Mouse (Mus musculus): ENCODE results near the gene Usp21. TPM values are rescaled to one million over a fixed set of nuclear protein-coding genes. Genes with fewer than 3 reads are reported as not detected.

The Usp21 gene
- polyA plus RNA-seq, 1 experiment from 2014 or later, result 127 TPM

- Histone ChIP-seq H3K4me2 (peak overlapping the region; percentile 59), H3K27me3 (no peaks in the 10 kb centered on the region), H3K4me1 (peaks cover 26% of the 10 kb centered on the region), H3K36me3 (peaks cover 24% of the 10 kb centered on the region), H3K9me3 (no peaks in the 10 kb centered on the region), H3K27ac (peak overlapping the region; percentile 93), H3K9ac (0 out of 2 replicates have a peak overlapping the region, but pooled peaks have one; percentile 46), H3K4me3 (peak overlapping the region; percentile 28)
- WGBS, result 2% methylated on average over 8 of the region's 8 CpGs
- ATAC-seq (ENCODE audit: insufficient number of reproducible peaks, insufficient read depth, low FRiP score, low TSS enrichment, low read depth), result peak; percentile 77
Measured at GRCm38 (mm10) chr1:171262594-171263130, 25.1 kb downstream of the Usp21 start.

- Histone ChIP-seq H3K27me3 (no peaks in the 10 kb centered on the region), H3K4me2 (no peak overlapping the region), H3K27ac (no peak overlapping the region), H3K4me3 (no peak overlapping the region), H3K4me1 (peaks cover 26% of the 10 kb centered on the region), H3K36me3 (peaks cover 45% of the 10 kb centered on the region), H3K9ac (no peak overlapping the region), H3K9me3 (no peaks in the 10 kb centered on the region)
- no peak for ATAC-seq (ENCODE audit: insufficient number of reproducible peaks, insufficient read depth, low FRiP score, low TSS enrichment, low read depth)
- WGBS, result 80% methylated on average over 3 of the region's 3 CpGs
Measured at GRCm38 (mm10) chr1:171260316-171260715, 27.5 kb downstream of the Usp21 start.

- WGBS, result 88% methylated on average over 17 of the region's 17 CpGs
- H3K4me1 ChIP-seq, result peaks cover 27% of the 10 kb centered on the region
- no peaks in the 10 kb centered on the region for H3K27me3 ChIP-seq
- H3K4me3 ChIP-seq, result no peak overlapping the region
- no peak overlapping the region for H3K4me2 ChIP-seq
- no peak for ATAC-seq (ENCODE audit: insufficient number of reproducible peaks, insufficient read depth, low FRiP score, low TSS enrichment, low read depth)
- H3K27ac ChIP-seq, result no peak overlapping the region
- no peak overlapping the region for H3K9ac ChIP-seq
- H3K9me3 ChIP-seq, result no peaks in the 10 kb centered on the region
- peaks cover 56% of the 10 kb centered on the region for H3K36me3 ChIP-seq
Measured at GRCm38 (mm10) chr1:171258921-171259320, 28.9 kb downstream of the Usp21 start.

GRCm38 (mm10) chr1:171257781-171258180, 30.0 kb downstream of the Usp21 start:
- no peaks in the 10 kb centered on the region for H3K9me3 ChIP-seq
- peaks cover 32% of the 10 kb centered on the region for H3K4me1 ChIP-seq
- no peak overlapping the region for H3K4me2 ChIP-seq
- H3K4me3 ChIP-seq, result no peak overlapping the region
- no peak for ATAC-seq (ENCODE audit: insufficient number of reproducible peaks, insufficient read depth, low FRiP score, low TSS enrichment, low read depth)
- H3K9ac ChIP-seq, result no peak overlapping the region
- peaks cover 67% of the 10 kb centered on the region for H3K36me3 ChIP-seq
- 86% methylated on average over 9 of the region's 9 CpGs for WGBS
- H3K27me3 ChIP-seq, result no peaks in the 10 kb centered on the region
- H3K27ac ChIP-seq, result no peak overlapping the region

GRCm38 (mm10) chr1:171256937-171257548, 30.7 kb downstream of the Usp21 start:
- H3K36me3 ChIP-seq, result peaks cover 67% of the 10 kb centered on the region
- H3K4me1 ChIP-seq, result peaks cover 32% of the 10 kb centered on the region
- H3K9me3 ChIP-seq, result no peaks in the 10 kb centered on the region
- no peak overlapping the region for H3K4me2 ChIP-seq
- ATAC-seq (ENCODE audit: insufficient number of reproducible peaks, insufficient read depth, low FRiP score, low TSS enrichment, low read depth), result no peak
- no peak overlapping the region for H3K4me3 ChIP-seq
- H3K9ac ChIP-seq, result no peak overlapping the region
- no peak overlapping the region for H3K27ac ChIP-seq
- no peaks in the 10 kb centered on the region for H3K27me3 ChIP-seq
- 72% methylated on average over 15 of the region's 15 CpGs for WGBS

GRCm38 (mm10) chr1:171256095-171256818, 31.5 kb downstream of the Usp21 start:
- H3K27ac ChIP-seq, result no peak overlapping the region
- no peak overlapping the region for H3K4me2 ChIP-seq
- ATAC-seq (ENCODE audit: insufficient number of reproducible peaks, insufficient read depth, low FRiP score, low TSS enrichment, low read depth), result no peak
- H3K9ac ChIP-seq, result no peak overlapping the region
- peaks cover 34% of the 10 kb centered on the region for H3K4me1 ChIP-seq
- 90% methylated on average over 24 of the region's 24 CpGs for WGBS
- no peaks in the 10 kb centered on the region for H3K9me3 ChIP-seq
- no peaks in the 10 kb centered on the region for H3K27me3 ChIP-seq
- H3K4me3 ChIP-seq, result no peak overlapping the region
- peaks cover 67% of the 10 kb centered on the region for H3K36me3 ChIP-seq

- WGBS, result 33% methylated on average over 17 of the region's 17 CpGs
- H3K27ac ChIP-seq, result peak overlapping the region; percentile 96
- H3K9me3 ChIP-seq, result no peaks in the 10 kb centered on the region
- H3K9ac ChIP-seq, result peak overlapping the region; percentile 73
- H3K4me1 ChIP-seq, result peaks cover 65% of the 10 kb centered on the region
- H3K27me3 ChIP-seq, result no peaks in the 10 kb centered on the region
- peak overlapping the region; percentile 84 for H3K4me2 ChIP-seq
- H3K4me3 ChIP-seq, result peak overlapping the region; percentile 52
- no peak for ATAC-seq (ENCODE audit: insufficient number of reproducible peaks, insufficient read depth, low FRiP score, low TSS enrichment, low read depth)
- peaks cover 41% of the 10 kb centered on the region for H3K36me3 ChIP-seq
Measured at GRCm38 (mm10) chr1:171252415-171252814, 35.4 kb downstream of the Usp21 start.

GRCm38 (mm10) chr1:171251594-171252324, 36.0 kb downstream of the Usp21 start:
- H3K27me3 ChIP-seq, result no peaks in the 10 kb centered on the region
- H3K4me1 ChIP-seq, result peaks cover 67% of the 10 kb centered on the region
- peak overlapping the region; percentile 96 for H3K27ac ChIP-seq
- H3K9me3 ChIP-seq, result no peaks in the 10 kb centered on the region
- peak overlapping the region; percentile 52 for H3K4me3 ChIP-seq
- H3K36me3 ChIP-seq, result peaks cover 36% of the 10 kb centered on the region
- 2% methylated on average over 13 of the region's 13 CpGs for WGBS
- peak; percentile 50 for ATAC-seq (ENCODE audit: insufficient number of reproducible peaks, insufficient read depth, low FRiP score, low TSS enrichment, low read depth)
- peak overlapping the region; percentile 73 for H3K9ac ChIP-seq
- H3K4me2 ChIP-seq, result peak overlapping the region; percentile 84

GRCm38 (mm10) chr1:171250680-171251593, 36.9 kb downstream of the Usp21 start, which contains the start of gene Ndufs2:
Gene Ndufs2, minus strand, starts transcription at chr1:171251388.
- Histone ChIP-seq H3K4me1 (peaks cover 72% of the 10 kb centered on the region), H3K36me3 (peaks cover 28% of the 10 kb centered on the region), H3K4me2 (peak within 1 kb of the TSS; percentile 84), H3K27ac (peak within 1 kb of the TSS; percentile 96), H3K9me3 (no peaks in the 10 kb centered on the region), H3K9ac (peak within 1 kb of the TSS; percentile 73), H3K27me3 (no peaks in the 10 kb centered on the region), H3K4me3 (peak within 1 kb of the TSS; percentile 52)
- 5% methylated on average over 26 of the region's 26 CpGs for WGBS
- ATAC-seq (ENCODE audit: insufficient number of reproducible peaks, insufficient read depth, low FRiP score, low TSS enrichment, low read depth), result no peak

GRCm38 (mm10) chr1:171249913-171250600, 37.7 kb downstream of the Usp21 start, which contains the start of gene Adamts4:
Gene Adamts4, plus strand, starts transcription at chr1:171250421.
- 5% methylated on average over 5 of the region's 5 CpGs for WGBS
- peaks cover 81% of the 10 kb centered on the region for H3K4me1 ChIP-seq
- H3K9ac ChIP-seq, result peak within 1 kb of the TSS; percentile 73
- ATAC-seq (ENCODE audit: insufficient number of reproducible peaks, insufficient read depth, low FRiP score, low TSS enrichment, low read depth), result no peak
- H3K9me3 ChIP-seq, result no peaks in the 10 kb centered on the region
- H3K27ac ChIP-seq, result peak within 1 kb of the TSS; percentile 96
- H3K36me3 ChIP-seq, result peaks cover 26% of the 10 kb centered on the region
- H3K4me2 ChIP-seq, result peak within 1 kb of the TSS; percentile 84
- no peaks in the 10 kb centered on the region for H3K27me3 ChIP-seq
- H3K4me3 ChIP-seq, result peak within 1 kb of the TSS; percentile 52
